Mouse (Mus musculus): ENCODE results near the gene Hspb1.

- TF ChIP-seq POLR2A (IDR thresholded peaks at IDR 0.05; ENCODE audit: insufficient read depth, low read length) (no peak), CTCF (IDR thresholded peaks at IDR 0.05; ENCODE audit: low read depth, low read length) (no peak), EP300 (IDR thresholded peaks at IDR 0.05; ENCODE audit: insufficient read depth, low read depth, low read length) (no peak)
Observed at GRCm38 (mm10) chr5:135903058-135903457, 15.3 kb downstream of the Hspb1 start.

All from ES-Bruce4 (cell line).